Comparison of ENCODE assay signal across 8 mouse cellular contexts in genomic region chr7:25380392-25381283, GRCm38 (mm10). TPM values are rescaled to one million over a fixed set of nuclear protein-coding genes. Genes with fewer than 3 reads are reported as not detected.
A peak's percentile ranks its signal among the peaks of the same experiment; 100 is the strongest.
DNase-seq lines count a peak whose midpoint lies in the region; ATAC-seq and TF ChIP-seq lines count a peak whose summit lies in the region.

No protein-coding gene starts in this region.

- 61% methylated on average over 18 of the region's 18 CpGs for WGBS in forebrain, embryonic 11.5 days
- WGBS in forebrain, embryonic 16.5 days = 63% methylated on average over 18 of the region's 18 CpGs
- WGBS in hindbrain, embryonic 15.5 days = 65% methylated on average over 18 of the region's 18 CpGs
- 57% methylated on average over 18 of the region's 18 CpGs for WGBS in midbrain, embryonic 13.5 days

- TF ChIP-seq CTCF in E14TG2a.4 (conservative IDR thresholded peaks at IDR 0.05; ENCODE audit: low read length) = no peak

- H3K27ac ChIP-seq in forebrain, embryonic 11.5 days (ENCODE audit: low read depth, low read length) = no peak overlapping the region
- H3K27ac ChIP-seq in forebrain, embryonic 16.5 days (ENCODE audit: low read length) = no peak overlapping the region
- no peak overlapping the region for H3K27ac ChIP-seq in hindbrain, embryonic 15.5 days (replicated peaks)
- H3K27ac ChIP-seq in midbrain, embryonic 13.5 days = no peak overlapping the region

- H3K9me3 ChIP-seq in forebrain, embryonic 11.5 days (ENCODE audit: control insufficient read depth, low read length) = no peaks in the 10 kb centered on the region
- no peaks in the 10 kb centered on the region for H3K9me3 ChIP-seq in forebrain, embryonic 16.5 days (ENCODE audit: control insufficient read depth, low read length)
- no peaks in the 10 kb centered on the region for H3K9me3 ChIP-seq in E14TG2a.4 (ENCODE audit: low read length)
- H3K9me3 ChIP-seq in hindbrain, embryonic 15.5 days = no peaks in the 10 kb centered on the region
- H3K9me3 ChIP-seq in midbrain, embryonic 13.5 days = no peaks in the 10 kb centered on the region

- no peak overlapping the region for H3K4me3 ChIP-seq in forebrain, embryonic 11.5 days (ENCODE audit: low read depth, low read length)
- no peak overlapping the region for H3K4me3 ChIP-seq in forebrain, embryonic 16.5 days (replicated peaks; ENCODE audit: low read length)
- peak overlapping the region; percentile 56 for H3K4me3 ChIP-seq in E14TG2a.4 (replicated peaks; ENCODE audit: low read length)
- H3K4me3 ChIP-seq in hindbrain, embryonic 15.5 days = no peak overlapping the region
- H3K4me3 ChIP-seq in midbrain, embryonic 13.5 days (replicated peaks) = peak overlapping the region; percentile 34; the same call in 1 of the 2 replicates

- H3K4me2 ChIP-seq in forebrain, embryonic 11.5 days (ENCODE audit: low read depth, low read length, severe bottlenecking) = peak overlapping the region; percentile 81
- H3K4me2 ChIP-seq in forebrain, embryonic 16.5 days (ENCODE audit: low read length) = no peak overlapping the region
- peak overlapping the region; percentile 60 for H3K4me2 ChIP-seq in hindbrain, embryonic 15.5 days
- peak overlapping the region; percentile 65 for H3K4me2 ChIP-seq in midbrain, embryonic 13.5 days (replicated peaks)

- no peak overlapping the region for H3K9ac ChIP-seq in forebrain, embryonic 11.5 days (ENCODE audit: low read length)
- no peak overlapping the region for H3K9ac ChIP-seq in forebrain, embryonic 16.5 days (replicated peaks; ENCODE audit: low read depth, low read length)
- no peak overlapping the region for H3K9ac ChIP-seq in hindbrain, embryonic 15.5 days
- no peak overlapping the region for H3K9ac ChIP-seq in midbrain, embryonic 13.5 days (replicated peaks)

- no peak for ATAC-seq in forebrain, embryonic 11.5 days (replicated peaks; ENCODE audit: low FRiP score)
- ATAC-seq in forebrain, embryonic 16.5 days = no peak
- 0 out of 2 replicates have a peak, but pooled peaks have one; percentile 5 for ATAC-seq in hindbrain, embryonic 15.5 days (ENCODE audit: low FRiP score, low read depth)
- 0 out of 2 replicates have a peak, but pooled peaks have one; percentile 2 for ATAC-seq in midbrain, embryonic 13.5 days
- no peak for ATAC-seq in monocyte, adult 5-6 weeks (replicated peaks; ENCODE audit: insufficient number of reproducible peaks, low FRiP score, low TSS enrichment, poor library complexity, severe bottlenecking)

- H3K27me3 ChIP-seq in forebrain, embryonic 11.5 days (ENCODE audit: control insufficient read depth, insufficient read depth, low read length) = peaks cover 3% of the 10 kb centered on the region
- 0 out of 2 replicates have a peak, but pooled peaks cover 2% of the 10 kb centered on the region for H3K27me3 ChIP-seq in forebrain, embryonic 16.5 days (replicated peaks; ENCODE audit: control insufficient read depth, insufficient read depth, low read length)
- H3K27me3 ChIP-seq in E14TG2a.4 (ENCODE audit: insufficient read depth, low read length) = peaks cover 18% of the 10 kb centered on the region
- 0 out of 2 replicates have a peak, but pooled peaks cover 4% of the 10 kb centered on the region for H3K27me3 ChIP-seq in hindbrain, embryonic 15.5 days
- peaks cover 14% of the 10 kb centered on the region for H3K27me3 ChIP-seq in midbrain, embryonic 13.5 days

- H3K36me3 ChIP-seq in forebrain, embryonic 11.5 days (ENCODE audit: control insufficient read depth, insufficient read depth, low read length) = no peaks in the 10 kb centered on the region; the same call in 1 of the 2 replicates
- H3K36me3 ChIP-seq in forebrain, embryonic 16.5 days (ENCODE audit: control insufficient read depth, insufficient read depth) = peaks cover 5% of the 10 kb centered on the region
- peaks cover 43% of the 10 kb centered on the region for H3K36me3 ChIP-seq in E14TG2a.4 (ENCODE audit: insufficient read depth, low read length)
- peaks cover 26% of the 10 kb centered on the region for H3K36me3 ChIP-seq in hindbrain, embryonic 15.5 days
- H3K36me3 ChIP-seq in midbrain, embryonic 13.5 days = peaks cover 49% of the 10 kb centered on the region

- peak; percentile 52 for DNase-seq in forebrain, embryonic 11.5 days (ENCODE audit: low spot score)
- no peak for DNase-seq in left cerebral cortex, adult 9 months (ENCODE audit: low spot score in 2 of 2)
- DNase-seq in gastrocnemius, adult 18-20 months (ENCODE audit: low spot score) = no peak

- H3K4me1 ChIP-seq in forebrain, embryonic 11.5 days (replicated peaks; ENCODE audit: control insufficient read depth, insufficient read depth, low read length) = peaks cover 11% of the 10 kb centered on the region; the same call in 1 of the 2 replicates
- H3K4me1 ChIP-seq in forebrain, embryonic 16.5 days (replicated peaks; ENCODE audit: control insufficient read depth, insufficient read depth, low read length) = peaks cover 13% of the 10 kb centered on the region
- peaks cover 76% of the 10 kb centered on the region for H3K4me1 ChIP-seq in E14TG2a.4 (replicated peaks; ENCODE audit: low read depth, low read length)
- peaks cover 26% of the 10 kb centered on the region for H3K4me1 ChIP-seq in hindbrain, embryonic 15.5 days (replicated peaks)
- peaks cover 20% of the 10 kb centered on the region for H3K4me1 ChIP-seq in midbrain, embryonic 13.5 days (replicated peaks)

RNA-seq across cellular contexts. Expression of gene Cnfn, which starts 11.1 kb away (rescaled TPM):
- polyA plus RNA-seq in forebrain, embryonic 11.5 days (2014; fragmentation: Nextera tagmentation; extraction: Ambion mirVana) = 0.28 TPM in 1 of 2 replicates, not detected in the other
- polyA plus RNA-seq in forebrain, embryonic 16.5 days (2015; fragmentation: Nextera tagmentation; extraction: Ambion mirVana) = 0.50 TPM in 1 of 2 replicates, not detected in the other
- not detected in 2 replicates for polyA plus RNA-seq in hindbrain, embryonic 15.5 days (2015; fragmentation: Nextera tagmentation; extraction: Ambion mirVana)
- polyA plus RNA-seq in midbrain, embryonic 13.5 days (2015; fragmentation: Nextera tagmentation; extraction: Ambion mirVana) = 0.32 TPM in 1 of 2 replicates, not detected in the other
- not detected for total RNA-seq in gastrocnemius, adult 18-20 months (2021)
- total RNA-seq in monocyte, adult 5-6 weeks (2017) = not detected in 3 replicates

RNA-seq across cellular contexts. Expression of gene Lipe, which starts 17.9 kb away (rescaled TPM):
- polyA plus RNA-seq in forebrain, embryonic 11.5 days (2014; fragmentation: Nextera tagmentation; extraction: Ambion mirVana) = 3.0 and 3.8 TPM in 2 replicates
- polyA plus RNA-seq in forebrain, embryonic 16.5 days (2015; fragmentation: Nextera tagmentation; extraction: Ambion mirVana) = 17.7 and 18.5 TPM in 2 replicates
- polyA plus RNA-seq in hindbrain, embryonic 15.5 days (2015; fragmentation: Nextera tagmentation; extraction: Ambion mirVana) = 9.9 and 11.0 TPM in 2 replicates
- 8.4 and 9.9 TPM in 2 replicates for polyA plus RNA-seq in midbrain, embryonic 13.5 days (2015; fragmentation: Nextera tagmentation; extraction: Ambion mirVana)
- 10 to 100 TPM; 21.3 to 22.7 TPM for total RNA-seq in gastrocnemius, adult 18-20 months (2021)
- total RNA-seq in monocyte, adult 5-6 weeks (2017) = 19.5 to 19.9 TPM (median 19.7 TPM) in 3 replicates

RNA-seq across cellular contexts. Expression of gene Cxcl17, which starts 32.0 kb away (rescaled TPM):
- polyA plus RNA-seq in forebrain, embryonic 11.5 days (2014; fragmentation: Nextera tagmentation; extraction: Ambion mirVana) = 0.69 TPM in 1 of 2 replicates, not detected in the other
- 0.34 and 0.96 TPM in 2 replicates for polyA plus RNA-seq in forebrain, embryonic 16.5 days (2015; fragmentation: Nextera tagmentation; extraction: Ambion mirVana)
- polyA plus RNA-seq in hindbrain, embryonic 15.5 days (2015; fragmentation: Nextera tagmentation; extraction: Ambion mirVana) = 1.2 and 1.3 TPM in 2 replicates
- 0.51 and 0.73 TPM in 2 replicates for polyA plus RNA-seq in midbrain, embryonic 13.5 days (2015; fragmentation: Nextera tagmentation; extraction: Ambion mirVana)
- total RNA-seq in gastrocnemius, adult 18-20 months (2021) = not detected
- not detected in 3 replicates for total RNA-seq in monocyte, adult 5-6 weeks (2017)

Comparison
In these comparisons a context has a peak if more than half of its experiments do, and no peak if none do; other contexts are left out.
1. ATAC-seq: peak in hindbrain, embryonic 15.5 days (single experiment) and midbrain, embryonic 13.5 days (single experiment); none in forebrain, embryonic 11.5 days (single experiment), forebrain, embryonic 16.5 days (single experiment) and monocyte, adult 5-6 weeks (single experiment).
2. H3K4me3 ChIP-seq: peak in E14TG2a.4 (single experiment) and midbrain, embryonic 13.5 days (single experiment); none in forebrain, embryonic 11.5 days (single experiment), forebrain, embryonic 16.5 days (single experiment) and hindbrain, embryonic 15.5 days (single experiment).